Mouse (Mus musculus) ES-Bruce4 (cell line): ENCODE measurements at regions not wholly inside any gene's neighbourhood (a gene's known extent, or its start where the extent isn't known, plus 50 kb on each side); places are given as distances from the start of the nearest gene placed in this dataset.

Experiments used
- H3K27ac ChIP-seq: 2 replicates; pipeline ENCODE4 v1.5.1; 2012; ENCODE audit warnings: low read length, inconsistent platforms; ENCODE audit not compliant: insufficient read depth
- H3K27me3 ChIP-seq: 2 replicates; pipeline ENCODE4 v1.6.1; 2012; ENCODE audit warnings: mild to moderate bottlenecking, low read length, inconsistent platforms; ENCODE audit not compliant: control insufficient read depth, poor library complexity, insufficient read depth, severe bottlenecking
- H3K36me3 ChIP-seq: 2 replicates; pipeline ENCODE4 v1.6.1; 2012; ENCODE audit warnings: inconsistent platforms, mild to moderate bottlenecking, low read length, moderate library complexity; ENCODE audit not compliant: control insufficient read depth, poor library complexity, insufficient read depth, severe bottlenecking
- H3K4me1 ChIP-seq: one replicate; pipeline ENCODE4 v1.8.1; 2011; ENCODE audit warnings: low read length; ENCODE audit not compliant: control insufficient read depth, insufficient read depth
- H3K4me3 ChIP-seq: 2 replicates; pipeline ENCODE4 v1.5.1; 2011; ENCODE audit warnings: low read depth, mild to moderate bottlenecking, low read length
- H3K9ac ChIP-seq: 2 replicates; pipeline ENCODE4 v1.6.1; 2012; ENCODE audit warnings: low read depth, mild to moderate bottlenecking, inconsistent platforms; ENCODE audit not compliant: poor library complexity, severe bottlenecking
- H3K9me3 ChIP-seq: replicated peaks from 2 replicates; pipeline ENCODE4 v1.6.1; 2012; ENCODE audit warnings: mild to moderate bottlenecking, low read length, inconsistent platforms; ENCODE audit not compliant: control insufficient read depth, poor library complexity, insufficient read depth, severe bottlenecking
- CTCF ChIP-seq: IDR thresholded peaks from one replicate; pipeline ENCODE4 v1.8.1; 2011; ENCODE audit warnings: low read depth, low read length
- EP300 ChIP-seq: IDR thresholded peaks from 2 replicates; pipeline ENCODE4 v1.6.1; 2011; ENCODE audit warnings: low read depth, low read length; ENCODE audit not compliant: insufficient read depth
- POLR2A ChIP-seq: IDR thresholded peaks from one replicate; pipeline ENCODE4 v1.8.1; 2011; ENCODE audit warnings: low read length; ENCODE audit not compliant: insufficient read depth

DNA sequence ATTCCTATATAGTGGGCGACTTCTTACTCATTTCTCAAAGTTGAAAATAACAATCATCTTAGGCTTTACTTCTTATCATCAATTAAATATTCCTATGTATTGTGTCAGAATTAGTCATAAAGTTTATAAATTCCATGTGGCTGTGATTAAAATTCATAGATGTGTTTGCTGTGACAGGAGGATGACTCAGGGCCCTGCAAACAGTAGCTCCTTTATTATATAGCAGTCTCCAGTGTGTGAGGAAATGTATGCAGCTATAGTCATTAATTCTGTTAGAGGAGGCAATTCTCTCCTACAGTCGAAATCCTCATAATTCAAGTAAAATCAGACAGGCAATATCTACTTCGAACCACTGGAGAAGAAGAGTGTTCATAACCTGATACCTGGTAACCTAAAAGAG is 121.7 kb upstream of the Ahr start:
- H3K4me3 ChIP-seq = no peak overlapping the region
- no peaks in the 10 kb centered on the region for H3K27me3 ChIP-seq
- H3K9ac ChIP-seq = no peak overlapping the region
- no peaks in the 10 kb centered on the region for H3K9me3 ChIP-seq
- no peaks in the 10 kb centered on the region for H3K4me1 ChIP-seq
- H3K36me3 ChIP-seq = no peaks in the 10 kb centered on the region
- no peak overlapping the region for H3K27ac ChIP-seq
- no peak for TF ChIP-seq POLR2A
- no peak for TF ChIP-seq CTCF
- TF ChIP-seq EP300 = no peak

DNA sequence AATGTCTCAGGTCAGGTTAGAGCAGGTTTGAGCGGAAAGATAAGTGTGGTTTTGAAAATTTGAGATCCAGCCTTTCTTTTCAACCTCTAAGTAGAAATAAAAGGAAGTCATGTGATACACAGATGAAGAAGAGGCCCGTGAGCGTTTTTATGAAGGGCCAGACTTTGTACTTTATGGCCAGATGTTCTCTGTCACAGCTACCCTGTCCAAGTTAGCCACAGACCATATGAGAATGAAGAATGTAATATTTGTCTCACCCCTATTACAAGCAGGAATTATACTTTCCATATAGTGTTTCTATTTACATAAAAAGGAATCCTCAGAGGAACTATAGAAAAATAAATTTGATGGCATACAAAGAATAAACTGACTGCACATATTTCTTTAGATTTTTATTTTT is 114.9 kb upstream of the Ahr start:
- H3K27ac ChIP-seq = no peak overlapping the region
- H3K4me3 ChIP-seq = no peak overlapping the region
- TF ChIP-seq EP300 = no peak
- no peak overlapping the region for H3K9ac ChIP-seq
- no peaks in the 10 kb centered on the region for H3K36me3 ChIP-seq
- no peaks in the 10 kb centered on the region for H3K4me1 ChIP-seq
- H3K27me3 ChIP-seq = no peaks in the 10 kb centered on the region
- H3K9me3 ChIP-seq = no peaks in the 10 kb centered on the region

GRCm38 (mm10) chr12:35642473-35642872 is 107.6 kb upstream of the Ahr start:
- H3K27me3 ChIP-seq = no peaks in the 10 kb centered on the region
- H3K9me3 ChIP-seq = no peaks in the 10 kb centered on the region
- TF ChIP-seq POLR2A = no peak
- peak; percentile 69 for TF ChIP-seq EP300
- no peak overlapping the region for H3K9ac ChIP-seq
- H3K36me3 ChIP-seq = no peaks in the 10 kb centered on the region
- H3K4me3 ChIP-seq = no peak overlapping the region
- no peaks in the 10 kb centered on the region for H3K4me1 ChIP-seq
- no peak overlapping the region for H3K27ac ChIP-seq

DNA sequence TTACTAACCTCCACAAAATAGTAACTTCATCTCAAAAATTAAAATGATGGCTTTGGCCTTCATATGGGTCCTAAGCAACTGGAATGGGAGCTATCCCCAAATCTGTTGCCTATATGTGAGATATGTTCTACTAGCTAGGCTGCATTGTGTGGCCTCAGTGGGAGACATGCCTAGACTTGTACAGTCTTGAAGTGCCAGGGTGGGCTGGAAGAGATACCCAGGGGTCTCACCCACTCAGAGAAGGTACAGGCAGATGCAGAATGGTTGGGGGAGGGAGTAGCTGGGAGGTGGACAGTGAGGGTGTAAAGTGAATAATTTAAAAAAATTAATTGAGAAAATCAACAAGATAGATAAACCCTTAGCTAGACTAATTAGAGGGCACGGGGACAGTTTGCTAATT is 106.9 kb upstream of the Ahr start:
- Histone ChIP-seq H3K4me1 (no peaks in the 10 kb centered on the region), H3K36me3 (no peaks in the 10 kb centered on the region), H3K27ac (peak overlapping the region; percentile 35; the same call in 1 of the 2 replicates), H3K27me3 (no peaks in the 10 kb centered on the region), H3K9me3 (no peaks in the 10 kb centered on the region), H3K9ac (no peak overlapping the region), H3K4me3 (no peak overlapping the region)
- peak; percentile 59; the same call in 1 of the 2 replicates for TF ChIP-seq EP300
- no peak for TF ChIP-seq POLR2A

- Histone ChIP-seq H3K9me3 (no peaks in the 10 kb centered on the region), H3K27me3 (no peaks in the 10 kb centered on the region), H3K4me1 (no peaks in the 10 kb centered on the region), H3K9ac (no peak overlapping the region), H3K27ac (peak overlapping the region; percentile 51), H3K4me3 (no peak overlapping the region), H3K36me3 (no peaks in the 10 kb centered on the region)
- TF ChIP-seq POLR2A (no peak), CTCF (no peak), EP300 (no peak)
These were observed 106.1 kb upstream of the Ahr start for GRCm38 (mm10) chr12:35640911-35641345.

DNA sequence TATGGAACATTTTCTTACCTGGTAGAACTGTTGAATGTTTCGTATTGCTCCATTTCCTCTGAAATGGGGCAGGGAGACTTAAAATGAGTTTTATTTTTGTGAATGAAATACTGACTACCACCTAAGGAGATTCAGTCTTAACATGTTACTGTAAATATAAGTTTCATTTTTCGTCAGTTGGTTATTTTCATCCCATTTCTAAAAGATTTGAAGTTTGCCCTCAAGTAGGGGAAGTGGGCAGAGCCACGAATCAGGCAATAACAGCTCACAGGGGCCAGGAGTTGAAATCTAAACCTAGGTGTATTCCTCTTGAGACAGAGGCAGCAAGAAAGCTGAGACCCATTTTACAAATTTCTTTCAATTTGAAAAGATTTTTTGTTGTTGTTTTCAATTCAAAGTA is 88.6 kb upstream of the Ahr start:
- Histone ChIP-seq H3K9ac (no peak overlapping the region), H3K27ac (no peak overlapping the region), H3K4me1 (no peaks in the 10 kb centered on the region), H3K36me3 (no peaks in the 10 kb centered on the region), H3K9me3 (no peaks in the 10 kb centered on the region), H3K27me3 (no peaks in the 10 kb centered on the region; the same call in 1 of the 2 replicates), H3K4me3 (no peak overlapping the region)
- TF ChIP-seq CTCF = no peak
- no peak for TF ChIP-seq POLR2A
- no peak for TF ChIP-seq EP300

GRCm38 (mm10) chr12:35614885-35615284 is 80.0 kb upstream of the Ahr start:
- Histone ChIP-seq H3K9ac (no peak overlapping the region), H3K9me3 (no peaks in the 10 kb centered on the region), H3K27ac (no peak overlapping the region), H3K4me1 (no peaks in the 10 kb centered on the region), H3K4me3 (no peak overlapping the region), H3K27me3 (no peaks in the 10 kb centered on the region), H3K36me3 (no peaks in the 10 kb centered on the region)
- TF ChIP-seq POLR2A (no peak), EP300 (no peak), CTCF (no peak)
